Mouse (Mus musculus): ENCODE results near the gene Clcn2.

- TF ChIP-seq CTCF (IDR thresholded peaks at IDR 0.05; ENCODE audit: insufficient read depth, low read depth, low read length) (no peak), POLR2A (IDR thresholded peaks at IDR 0.05; ENCODE audit: insufficient read depth, low read depth, low read length) (no peak)
These were observed 29.1 kb upstream of the Clcn2 start for GRCm38 (mm10) chr16:20746641-20747040.
